Mouse (Mus musculus): ENCODE measurements around the gene Wwc1.

The Wwc1 gene

GRCm38 (mm10) chr11:35972270-35972931 is 7.9 kb downstream of the Wwc1 start:
- DNase-seq = peak; percentile 42

- no peak for DNase-seq
Observed at GRCm38 (mm10) chr11:35970806-35971705, 9.3 kb downstream of the Wwc1 start.

GRCm38 (mm10) chr11:35968291-35968690 is 12.0 kb downstream of the Wwc1 start:
- DNase-seq = no peak

GRCm38 (mm10) chr11:35963981-35964549 is 16.3 kb downstream of the Wwc1 start:
- DNase-seq = no peak

- DNase-seq = no peak
Observed at GRCm38 (mm10) chr11:35963554-35963953, 16.8 kb downstream of the Wwc1 start.

GRCm38 (mm10) chr11:35962431-35962830 is 17.9 kb downstream of the Wwc1 start:
- no peak for DNase-seq

GRCm38 (mm10) chr11:35959270-35959669 is 21.1 kb downstream of the Wwc1 start:
- no peak for DNase-seq

- DNase-seq = peak; percentile 38
Observed at GRCm38 (mm10) chr11:35955572-35955971, 24.8 kb downstream of the Wwc1 start.

GRCm38 (mm10) chr11:35953179-35953578 is 27.1 kb downstream of the Wwc1 start:
- DNase-seq = no peak

GRCm38 (mm10) chr11:35951727-35952065 is 28.6 kb downstream of the Wwc1 start:
- no peak for DNase-seq

GRCm38 (mm10) chr11:35951058-35951726 is 29.1 kb downstream of the Wwc1 start:
- DNase-seq = no peak

GRCm38 (mm10) chr11:35950466-35950865 is 29.9 kb downstream of the Wwc1 start:
- DNase-seq = no peak

GRCm38 (mm10) chr11:35950011-35950410 is 30.3 kb downstream of the Wwc1 start:
- no peak for DNase-seq

- DNase-seq = peak; percentile 58
Observed at GRCm38 (mm10) chr11:35948457-35948881, 31.9 kb downstream of the Wwc1 start.

- DNase-seq = no peak
Observed at GRCm38 (mm10) chr11:35947944-35948343, 32.4 kb downstream of the Wwc1 start.

- DNase-seq = no peak
Observed at GRCm38 (mm10) chr11:35945187-35945586, 35.1 kb downstream of the Wwc1 start.

- DNase-seq = no peak
Observed at GRCm38 (mm10) chr11:35941641-35942040, 38.7 kb downstream of the Wwc1 start.

GRCm38 (mm10) chr11:35941064-35941463 is 39.3 kb downstream of the Wwc1 start:
- no peak for DNase-seq

GRCm38 (mm10) chr11:35938790-35939385 is 41.4 kb downstream of the Wwc1 start:
- DNase-seq = no peak

GRCm38 (mm10) chr11:35935645-35936044 is 44.7 kb downstream of the Wwc1 start:
- DNase-seq = no peak

GRCm38 (mm10) chr11:35935133-35935532 is 45.2 kb downstream of the Wwc1 start:
- DNase-seq = no peak

GRCm38 (mm10) chr11:35933402-35934085 is 46.8 kb downstream of the Wwc1 start:
- DNase-seq = peak; percentile 63
